Mouse (Mus musculus): ENCODE measurements around the gene Ly6g6d. TPM values are rescaled to one million over a fixed set of nuclear protein-coding genes. Genes with fewer than 3 reads are reported as not detected.

Ly6g6d gene
- polyA plus RNA-seq, 1 experiment from 2014 or later, result not detected

Other genes with a start within 250 kb of the Ly6g6d start
- gene Stk19, start 241.1 kb downstream of the Ly6g6d start, polyA plus RNA-seq (2014; fragmentation: Illumina TruSeq; extraction: RNeasy Lipid Tissue Mini Kit (QIAGEN cat#74804)), result 4.4 TPM
- 1.9 TPM for gene Dxo, start 241.0 kb downstream of the Ly6g6d start, polyA plus RNA-seq (2014; fragmentation: Illumina TruSeq; extraction: RNeasy Lipid Tissue Mini Kit (QIAGEN cat#74804))
- 2.9 TPM for gene Skiv2l, start 227.9 kb downstream of the Ly6g6d start, polyA plus RNA-seq (2014; fragmentation: Illumina TruSeq; extraction: RNeasy Lipid Tissue Mini Kit (QIAGEN cat#74804))
- 1.8 TPM for gene Nelfe, start 227.7 kb downstream of the Ly6g6d start, polyA plus RNA-seq (2014; fragmentation: Illumina TruSeq; extraction: RNeasy Lipid Tissue Mini Kit (QIAGEN cat#74804))
- not detected for gene Cfb, start 215.5 kb downstream of the Ly6g6d start, polyA plus RNA-seq (2014; fragmentation: Illumina TruSeq; extraction: RNeasy Lipid Tissue Mini Kit (QIAGEN cat#74804))
- gene Zbtb12, start 198.6 kb downstream of the Ly6g6d start, polyA plus RNA-seq (2014; fragmentation: Illumina TruSeq; extraction: RNeasy Lipid Tissue Mini Kit (QIAGEN cat#74804)), result 10.8 TPM
- 1.0 TPM for gene Gm20547, start 196.0 kb downstream of the Ly6g6d start, polyA plus RNA-seq (2014; fragmentation: Illumina TruSeq; extraction: RNeasy Lipid Tissue Mini Kit (QIAGEN cat#74804))
- gene C2, start 179.8 kb downstream of the Ly6g6d start, polyA plus RNA-seq (2014; fragmentation: Illumina TruSeq; extraction: RNeasy Lipid Tissue Mini Kit (QIAGEN cat#74804)), result 11.5 TPM
- gene Ehmt2, start 179.6 kb downstream of the Ly6g6d start, polyA plus RNA-seq (2014; fragmentation: Illumina TruSeq; extraction: RNeasy Lipid Tissue Mini Kit (QIAGEN cat#74804)), result 9.4 TPM
- gene Slc44a4, start 163.6 kb downstream of the Ly6g6d start, polyA plus RNA-seq (2014; fragmentation: Illumina TruSeq; extraction: RNeasy Lipid Tissue Mini Kit (QIAGEN cat#74804)), result 0.20 TPM
- 1.8 TPM for gene Neu1, start 146.8 kb downstream of the Ly6g6d start, polyA plus RNA-seq (2014; fragmentation: Illumina TruSeq; extraction: RNeasy Lipid Tissue Mini Kit (QIAGEN cat#74804))
- 16.9 TPM for gene Hspa1b, start 118.8 kb downstream of the Ly6g6d start, polyA plus RNA-seq (2014; fragmentation: Illumina TruSeq; extraction: RNeasy Lipid Tissue Mini Kit (QIAGEN cat#74804))
- not detected for gene Gm20481, start 108.2 kb downstream of the Ly6g6d start, polyA plus RNA-seq (2014; fragmentation: Illumina TruSeq; extraction: RNeasy Lipid Tissue Mini Kit (QIAGEN cat#74804))
- gene Hspa1a, start 105.9 kb downstream of the Ly6g6d start, polyA plus RNA-seq (2014; fragmentation: Illumina TruSeq; extraction: RNeasy Lipid Tissue Mini Kit (QIAGEN cat#74804)), result 8.2 TPM
- gene Hspa1l, start 105.4 kb downstream of the Ly6g6d start, polyA plus RNA-seq (2014; fragmentation: Illumina TruSeq; extraction: RNeasy Lipid Tissue Mini Kit (QIAGEN cat#74804)), result not detected
- gene Lsm2, start 96.2 kb downstream of the Ly6g6d start, polyA plus RNA-seq (2014; fragmentation: Illumina TruSeq; extraction: RNeasy Lipid Tissue Mini Kit (QIAGEN cat#74804)), result 19.2 TPM
- 6.0 TPM for gene Vars, start 77.1 kb downstream of the Ly6g6d start, polyA plus RNA-seq (2014; fragmentation: Illumina TruSeq; extraction: RNeasy Lipid Tissue Mini Kit (QIAGEN cat#74804))
- gene Vwa7, start 61.5 kb downstream of the Ly6g6d start, polyA plus RNA-seq (2014; fragmentation: Illumina TruSeq; extraction: RNeasy Lipid Tissue Mini Kit (QIAGEN cat#74804)), result not detected
- not detected for gene Sapcd1, start 50.0 kb downstream of the Ly6g6d start, polyA plus RNA-seq (2014; fragmentation: Illumina TruSeq; extraction: RNeasy Lipid Tissue Mini Kit (QIAGEN cat#74804))
- 0.68 TPM for gene Msh5, start 31.3 kb downstream of the Ly6g6d start, polyA plus RNA-seq (2014; fragmentation: Illumina TruSeq; extraction: RNeasy Lipid Tissue Mini Kit (QIAGEN cat#74804))
- gene Clic1, start 28.1 kb downstream of the Ly6g6d start, polyA plus RNA-seq (2014; fragmentation: Illumina TruSeq; extraction: RNeasy Lipid Tissue Mini Kit (QIAGEN cat#74804)), result 25.1 TPM
- 2.7 TPM for gene Ddah2, start 19.0 kb downstream of the Ly6g6d start, polyA plus RNA-seq (2014; fragmentation: Illumina TruSeq; extraction: RNeasy Lipid Tissue Mini Kit (QIAGEN cat#74804))
- not detected for gene Ly6g6c, start 12.7 kb downstream of the Ly6g6d start, polyA plus RNA-seq (2014; fragmentation: Illumina TruSeq; extraction: RNeasy Lipid Tissue Mini Kit (QIAGEN cat#74804))
- 0.20 TPM for gene Mpig6b, start 11.9 kb downstream of the Ly6g6d start, polyA plus RNA-seq (2014; fragmentation: Illumina TruSeq; extraction: RNeasy Lipid Tissue Mini Kit (QIAGEN cat#74804))
- gene Ly6g6e, start 1.2 kb downstream of the Ly6g6d start, polyA plus RNA-seq (2014; fragmentation: Illumina TruSeq; extraction: RNeasy Lipid Tissue Mini Kit (QIAGEN cat#74804)), result not detected
- not detected for gene Ly6g6f, start 7.5 kb upstream of the Ly6g6d start, polyA plus RNA-seq (2014; fragmentation: Illumina TruSeq; extraction: RNeasy Lipid Tissue Mini Kit (QIAGEN cat#74804))
- gene Abhd16a, start 11.2 kb upstream of the Ly6g6d start, polyA plus RNA-seq (2014; fragmentation: Illumina TruSeq; extraction: RNeasy Lipid Tissue Mini Kit (QIAGEN cat#74804)), result 3.5 TPM
- gene Ly6g5c, start 30.2 kb upstream of the Ly6g6d start, polyA plus RNA-seq (2014; fragmentation: Illumina TruSeq; extraction: RNeasy Lipid Tissue Mini Kit (QIAGEN cat#74804)), result not detected
- gene Ly6g5b, start 37.4 kb upstream of the Ly6g6d start, polyA plus RNA-seq (2014; fragmentation: Illumina TruSeq; extraction: RNeasy Lipid Tissue Mini Kit (QIAGEN cat#74804)), result not detected
- 0.91 TPM for gene Gpank1, start 43.4 kb upstream of the Ly6g6d start, polyA plus RNA-seq (2014; fragmentation: Illumina TruSeq; extraction: RNeasy Lipid Tissue Mini Kit (QIAGEN cat#74804))
- gene Csnk2b, start 44.0 kb upstream of the Ly6g6d start, polyA plus RNA-seq (2014; fragmentation: Illumina TruSeq; extraction: RNeasy Lipid Tissue Mini Kit (QIAGEN cat#74804)), result 117 TPM
- 0.83 TPM for gene D17H6S53E, start 48.3 kb upstream of the Ly6g6d start, polyA plus RNA-seq (2014; fragmentation: Illumina TruSeq; extraction: RNeasy Lipid Tissue Mini Kit (QIAGEN cat#74804))
- gene Apom, start 54.0 kb upstream of the Ly6g6d start, polyA plus RNA-seq (2014; fragmentation: Illumina TruSeq; extraction: RNeasy Lipid Tissue Mini Kit (QIAGEN cat#74804)), result not detected
- gene Bag6, start 57.1 kb upstream of the Ly6g6d start, polyA plus RNA-seq (2014; fragmentation: Illumina TruSeq; extraction: RNeasy Lipid Tissue Mini Kit (QIAGEN cat#74804)), result 9.7 TPM
- 10.0 TPM for gene Prrc2a, start 86.8 kb upstream of the Ly6g6d start, polyA plus RNA-seq (2014; fragmentation: Illumina TruSeq; extraction: RNeasy Lipid Tissue Mini Kit (QIAGEN cat#74804))
- gene Aif1, start 98.0 kb upstream of the Ly6g6d start, polyA plus RNA-seq (2014; fragmentation: Illumina TruSeq; extraction: RNeasy Lipid Tissue Mini Kit (QIAGEN cat#74804)), result 5.8 TPM
- gene Lst1, start 110.4 kb upstream of the Ly6g6d start, polyA plus RNA-seq (2014; fragmentation: Illumina TruSeq; extraction: RNeasy Lipid Tissue Mini Kit (QIAGEN cat#74804)), result not detected
- gene Ltb, start 116.4 kb upstream of the Ly6g6d start, polyA plus RNA-seq (2014; fragmentation: Illumina TruSeq; extraction: RNeasy Lipid Tissue Mini Kit (QIAGEN cat#74804)), result not detected
- gene Tnf, start 123.9 kb upstream of the Ly6g6d start, polyA plus RNA-seq (2014; fragmentation: Illumina TruSeq; extraction: RNeasy Lipid Tissue Mini Kit (QIAGEN cat#74804)), result not detected
- not detected for gene Lta, start 127.3 kb upstream of the Ly6g6d start, polyA plus RNA-seq (2014; fragmentation: Illumina TruSeq; extraction: RNeasy Lipid Tissue Mini Kit (QIAGEN cat#74804))
- gene Gm16181, start 142.8 kb upstream of the Ly6g6d start, polyA plus RNA-seq (2014; fragmentation: Illumina TruSeq; extraction: RNeasy Lipid Tissue Mini Kit (QIAGEN cat#74804)), result not detected
- 5.4 TPM for gene Atp6v1g2, start 155.6 kb upstream of the Ly6g6d start, polyA plus RNA-seq (2014; fragmentation: Illumina TruSeq; extraction: RNeasy Lipid Tissue Mini Kit (QIAGEN cat#74804))
- not detected for gene Nfkbil1, start 157.7 kb upstream of the Ly6g6d start, polyA plus RNA-seq (2014; fragmentation: Illumina TruSeq; extraction: RNeasy Lipid Tissue Mini Kit (QIAGEN cat#74804))
- gene Ddx39b, start 163.7 kb upstream of the Ly6g6d start, polyA plus RNA-seq (2014; fragmentation: Illumina TruSeq; extraction: RNeasy Lipid Tissue Mini Kit (QIAGEN cat#74804)), result 7.3 TPM
- 26.9 TPM for gene H2-D1, start 184.7 kb upstream of the Ly6g6d start, polyA plus RNA-seq (2014; fragmentation: Illumina TruSeq; extraction: RNeasy Lipid Tissue Mini Kit (QIAGEN cat#74804))
- not detected for gene H2-Q1, start 242.3 kb upstream of the Ly6g6d start, polyA plus RNA-seq (2014; fragmentation: Illumina TruSeq; extraction: RNeasy Lipid Tissue Mini Kit (QIAGEN cat#74804))